Mouse (Mus musculus) stomach, embryonic 14.5 days (tissue): ENCODE measurements at regions not wholly inside any gene's neighbourhood (a gene's known extent, or its start where the extent isn't known, plus 50 kb on each side); places are given as distances from the start of the nearest gene placed in this dataset.

Source experiments
- ATAC-seq: fragments of 200-750 bp; cut with Nextera tagmentation; 2 replicates; pipeline ENCODE4 v1.8.0; 2017; ENCODE audit warnings: low read depth, moderate TSS enrichment; ENCODE audit not compliant: insufficient number of reproducible peaks, insufficient read depth, low FRiP score
- H3K27ac ChIP-seq: fragments of 300-500 bp; sonication (generic); 2 replicates; pipeline ENCODE4 v1.5.1; 2014; ENCODE audit warnings: mild to moderate bottlenecking, low read length, moderate library complexity, mixed read lengths
- H3K27me3 ChIP-seq: fragments of 300-500 bp; sonication (generic); 2 replicates; pipeline ENCODE4 v1.6.1; 2014; ENCODE audit warnings: low read length, control low read depth, mixed read lengths; ENCODE audit not compliant: control insufficient read depth, insufficient read depth
- H3K36me3 ChIP-seq: fragments of 300-500 bp; sonication (generic); 2 replicates; pipeline ENCODE4 v1.6.1; 2014; ENCODE audit warnings: mild to moderate bottlenecking, control low read depth, low read length, moderate library complexity, mixed read lengths; ENCODE audit not compliant: control insufficient read depth, insufficient read depth
- H3K4me1 ChIP-seq: fragments of 300-500 bp; sonication (generic); 2 replicates; pipeline ENCODE4 v1.6.1; 2014; ENCODE audit warnings: low read length, control low read depth, mixed read lengths; ENCODE audit not compliant: control insufficient read depth, insufficient read depth
- H3K4me2 ChIP-seq: fragments of 300-500 bp; sonication (generic); replicated peaks from 2 replicates; pipeline ENCODE4 v1.6.1; 2014; ENCODE audit warnings: low read depth, low read length, control low read depth
- H3K4me3 ChIP-seq: fragments of 300-500 bp; sonication (generic); 2 replicates; pipeline ENCODE4 v1.5.1; 2014; ENCODE audit warnings: low read depth, low read length, control low read depth
- H3K9ac ChIP-seq: fragments of 300-500 bp; sonication (generic); replicated peaks from 2 replicates; pipeline ENCODE4 v1.6.1; 2014; ENCODE audit warnings: low read depth, mild to moderate bottlenecking, control low read depth, low read length, moderate library complexity, mixed read lengths
- H3K9me3 ChIP-seq: fragments of 300-500 bp; sonication (generic); 2 replicates; pipeline ENCODE4 v1.6.1; 2016; ENCODE audit warnings: low read depth, low read length, control low read depth; ENCODE audit not compliant: control insufficient read depth
- WGBS: fragments of 180-500 bp; shearing (Covaris S2); extraction: QIAGEN DNeasy Blood & Tissue Kit; methylation state at CpG from one replicate; pipeline ENCODE4 v1.1.7; 2014; 5-methylcytosine and 5-hydroxymethylcytosine counted together

DNA sequence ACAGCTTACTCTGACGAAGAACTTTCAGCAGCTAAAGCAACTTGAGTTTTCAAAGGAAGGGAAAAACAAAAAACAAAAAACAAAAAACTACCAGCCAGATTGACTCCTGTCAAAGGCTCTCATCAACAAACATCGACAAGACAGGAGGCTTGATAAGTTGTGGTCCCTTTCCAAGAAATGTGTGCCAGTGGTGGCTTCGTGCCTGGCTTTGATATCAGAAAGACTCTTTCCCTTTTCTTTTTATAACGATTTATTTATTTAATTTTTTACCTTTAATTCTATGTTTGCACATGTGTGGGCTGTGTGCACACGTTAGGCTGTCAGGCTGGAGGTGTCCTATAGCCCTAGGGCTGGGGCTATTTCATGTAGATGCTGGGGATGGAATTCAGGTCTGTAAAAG is 60.4 kb downstream of the Dact1 start:
- H3K4me1 ChIP-seq = 0 out of 2 replicates have a peak, but pooled peaks cover 3% of the 10 kb centered on the region
- WGBS = 53% methylated on average over 5 of the region's 5 CpGs
- H3K9me3 ChIP-seq = no peaks in the 10 kb centered on the region
- no peak overlapping the region for H3K9ac ChIP-seq
- no peak overlapping the region for H3K27ac ChIP-seq
- no peak overlapping the region for H3K4me2 ChIP-seq
- no peaks in the 10 kb centered on the region for H3K36me3 ChIP-seq
- ATAC-seq = no peak
- H3K27me3 ChIP-seq = no peaks in the 10 kb centered on the region
- no peak overlapping the region for H3K4me3 ChIP-seq

DNA sequence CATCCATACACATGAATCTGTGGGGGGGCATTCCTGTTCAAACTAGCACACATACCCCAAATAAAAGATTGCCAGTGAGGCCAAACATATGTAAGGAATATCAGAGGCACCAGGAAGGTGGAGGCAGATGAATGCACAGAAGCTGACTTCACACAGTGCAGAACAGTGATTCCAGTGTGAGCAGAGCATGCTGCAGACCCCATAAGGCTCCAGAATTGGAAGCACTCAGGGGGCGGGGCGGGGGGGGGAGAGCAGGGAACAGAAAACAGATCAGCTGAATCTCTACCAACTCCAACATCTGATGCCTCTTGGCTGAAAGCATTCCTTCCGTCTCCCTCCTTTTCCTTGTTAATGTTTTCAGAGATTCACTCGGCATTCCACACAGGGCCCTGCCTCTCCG is 62.3 kb downstream of the Dact1 start:
- Histone ChIP-seq H3K4me2 (no peak overlapping the region), H3K4me1 (0 out of 2 replicates have a peak, but pooled peaks cover 3% of the 10 kb centered on the region), H3K27me3 (no peaks in the 10 kb centered on the region), H3K36me3 (no peaks in the 10 kb centered on the region), H3K9ac (no peak overlapping the region), H3K9me3 (no peaks in the 10 kb centered on the region), H3K4me3 (no peak overlapping the region), H3K27ac (no peak overlapping the region)
- WGBS = 39% methylated on average over 5 of the region's 5 CpGs
- ATAC-seq = no peak

DNA sequence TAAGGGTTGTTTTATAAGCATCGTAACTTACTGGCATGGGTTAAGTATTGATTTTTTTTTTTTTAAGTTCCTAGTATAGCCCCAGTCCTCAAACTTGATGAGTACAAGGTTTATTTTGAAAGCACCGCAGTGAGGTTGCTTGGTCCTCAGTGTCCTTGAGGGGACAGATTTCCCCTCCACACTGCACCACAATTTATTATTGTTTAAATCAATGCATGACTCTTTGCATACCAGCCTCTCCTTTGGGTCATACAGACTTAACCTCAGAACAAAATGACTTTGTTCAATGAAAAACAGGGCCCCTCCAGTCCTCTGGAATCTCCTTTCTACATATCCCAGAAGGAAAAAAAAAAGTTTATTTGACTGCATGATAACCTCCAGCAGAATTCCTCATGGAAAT is 63.9 kb downstream of the Dact1 start:
- H3K4me2 ChIP-seq = no peak overlapping the region
- ATAC-seq = no peak
- no peaks in the 10 kb centered on the region for H3K27me3 ChIP-seq
- H3K4me1 ChIP-seq = 0 out of 2 replicates have a peak, but pooled peaks cover 3% of the 10 kb centered on the region
- H3K4me3 ChIP-seq = no peak overlapping the region
- no peaks in the 10 kb centered on the region for H3K36me3 ChIP-seq
- no peak overlapping the region for H3K27ac ChIP-seq
- WGBS = 36% methylated on average over 2 of the region's 2 CpGs
- no peak overlapping the region for H3K9ac ChIP-seq
- H3K9me3 ChIP-seq = no peaks in the 10 kb centered on the region

DNA sequence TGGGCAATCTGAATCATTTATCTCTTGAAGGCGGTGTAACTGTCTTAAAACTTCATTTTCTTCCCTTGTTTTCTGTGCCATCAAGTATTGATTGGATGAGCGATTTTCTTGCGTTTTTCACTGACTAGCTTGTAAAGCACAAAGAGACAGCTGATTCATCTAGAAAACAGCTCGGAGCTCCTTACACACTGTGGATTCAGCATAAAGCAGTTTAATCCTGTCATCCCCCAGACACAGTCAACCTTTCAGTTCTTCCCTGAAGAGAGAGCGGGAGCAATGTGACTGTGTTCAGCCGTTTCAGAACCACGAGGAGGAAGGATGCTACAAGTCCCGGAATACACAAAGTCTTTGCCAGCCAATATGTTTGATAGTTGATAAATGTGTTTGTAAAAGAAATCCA is 66.8 kb downstream of the Dact1 start:
- Histone ChIP-seq H3K4me1 (0 out of 2 replicates have a peak, but pooled peaks cover 3% of the 10 kb centered on the region), H3K4me2 (peak overlapping the region; percentile 28), H3K27me3 (no peaks in the 10 kb centered on the region), H3K4me3 (no peak overlapping the region), H3K9me3 (no peaks in the 10 kb centered on the region), H3K9ac (no peak overlapping the region), H3K36me3 (no peaks in the 10 kb centered on the region), H3K27ac (peak overlapping the region; percentile 49; the same call in 1 of the 2 replicates)
- no peak for ATAC-seq
- WGBS = 36% methylated on average over 8 of the region's 8 CpGs

DNA sequence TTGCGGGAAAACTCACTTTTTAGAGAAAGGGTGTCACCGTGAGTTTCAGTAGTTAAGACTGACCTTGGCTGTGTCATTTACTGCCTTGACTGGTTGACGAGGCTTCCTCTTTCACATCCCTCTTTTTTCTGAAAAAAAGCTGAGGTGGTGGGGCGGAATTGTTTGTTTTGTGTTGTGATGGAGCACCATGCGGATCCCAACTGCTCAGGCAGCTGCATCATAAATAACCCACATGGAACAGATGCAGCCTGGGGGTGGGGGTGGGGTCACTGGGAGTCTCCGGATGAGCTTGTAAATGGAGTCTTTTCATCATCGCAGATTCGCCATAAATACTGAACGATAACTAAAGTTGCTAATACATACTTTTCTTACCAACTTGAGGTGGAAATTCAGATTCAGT is 67.3 kb downstream of the Dact1 start:
- no peak for ATAC-seq
- H3K4me1 ChIP-seq = 0 out of 2 replicates have a peak, but pooled peaks cover 3% of the 10 kb centered on the region
- no peaks in the 10 kb centered on the region for H3K27me3 ChIP-seq
- 34% methylated on average over 9 of the region's 9 CpGs for WGBS
- no peak overlapping the region for H3K9ac ChIP-seq
- H3K9me3 ChIP-seq = no peaks in the 10 kb centered on the region
- H3K4me2 ChIP-seq = peak overlapping the region; percentile 28
- H3K27ac ChIP-seq = peak overlapping the region; percentile 49; the same call in 1 of the 2 replicates
- no peaks in the 10 kb centered on the region for H3K36me3 ChIP-seq
- H3K4me3 ChIP-seq = no peak overlapping the region

DNA sequence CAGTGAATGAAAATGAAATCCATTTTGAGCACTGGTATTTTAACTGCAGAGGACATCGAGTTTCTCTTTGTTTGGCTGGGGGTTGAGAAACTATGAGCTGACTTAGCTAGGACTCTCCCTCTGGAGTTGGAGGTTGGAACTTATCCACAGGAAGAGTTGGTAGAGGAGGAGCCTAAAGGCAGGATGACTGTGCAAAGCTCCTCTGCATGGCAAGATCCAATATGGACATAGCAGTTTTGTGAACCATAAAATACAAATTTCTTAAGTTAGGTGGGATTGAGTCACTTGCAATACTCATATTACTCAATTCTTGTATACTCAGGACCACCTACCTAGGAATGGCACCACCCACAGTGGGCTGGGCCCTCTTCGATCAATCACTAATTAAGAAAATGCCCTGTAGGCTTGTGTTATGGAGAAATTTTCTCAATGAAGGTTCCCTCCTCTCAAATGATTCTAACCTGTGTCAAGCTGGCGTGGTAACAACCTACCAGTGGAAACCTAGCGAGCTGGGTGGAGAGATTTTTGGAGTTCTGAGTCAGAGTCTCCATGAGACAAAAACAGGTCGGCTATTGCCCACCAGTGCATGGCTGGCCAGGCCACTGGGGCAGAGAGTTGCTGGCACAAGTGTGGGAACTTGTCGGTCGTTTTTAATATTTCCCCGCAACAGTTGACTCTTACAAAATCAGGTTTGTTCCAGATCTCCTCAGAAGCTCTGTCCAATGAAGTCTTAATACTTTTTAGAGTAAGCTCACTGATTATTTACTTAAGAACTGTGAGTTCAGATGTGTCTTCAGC is 70.1 kb downstream of the Dact1 start:
- WGBS = 90% methylated on average over 8 of the region's 8 CpGs
- Histone ChIP-seq H3K36me3 (no peaks in the 10 kb centered on the region), H3K4me3 (no peak overlapping the region), H3K9me3 (no peaks in the 10 kb centered on the region), H3K27me3 (no peaks in the 10 kb centered on the region), H3K4me2 (no peak overlapping the region), H3K27ac (no peak overlapping the region), H3K9ac (no peak overlapping the region), H3K4me1 (no peaks in the 10 kb centered on the region)
- no peak for ATAC-seq

DNA sequence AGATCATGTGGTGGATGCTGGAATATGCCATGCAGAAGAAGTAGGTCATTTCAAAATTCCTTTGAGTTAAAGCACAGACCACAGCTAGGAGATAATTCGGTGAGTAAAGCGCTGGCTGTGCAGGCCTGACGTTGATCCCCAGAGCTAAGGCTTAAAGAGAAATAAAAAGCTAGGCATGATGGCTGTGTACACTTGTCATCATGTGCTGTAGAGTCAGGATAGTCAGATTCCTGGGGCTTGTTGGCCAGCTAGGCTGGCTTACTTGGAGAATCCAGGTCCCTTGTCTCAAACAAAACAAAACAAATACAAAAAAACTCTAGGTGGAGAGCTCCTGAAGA is 70.7 kb downstream of the Dact1 start:
- WGBS = 80% methylated on average over 3 of the region's 3 CpGs
- Histone ChIP-seq H3K4me2 (no peak overlapping the region), H3K36me3 (no peaks in the 10 kb centered on the region), H3K27ac (no peak overlapping the region), H3K27me3 (no peaks in the 10 kb centered on the region), H3K9ac (no peak overlapping the region), H3K4me3 (no peak overlapping the region), H3K4me1 (no peaks in the 10 kb centered on the region), H3K9me3 (no peaks in the 10 kb centered on the region)
- ATAC-seq = no peak

DNA sequence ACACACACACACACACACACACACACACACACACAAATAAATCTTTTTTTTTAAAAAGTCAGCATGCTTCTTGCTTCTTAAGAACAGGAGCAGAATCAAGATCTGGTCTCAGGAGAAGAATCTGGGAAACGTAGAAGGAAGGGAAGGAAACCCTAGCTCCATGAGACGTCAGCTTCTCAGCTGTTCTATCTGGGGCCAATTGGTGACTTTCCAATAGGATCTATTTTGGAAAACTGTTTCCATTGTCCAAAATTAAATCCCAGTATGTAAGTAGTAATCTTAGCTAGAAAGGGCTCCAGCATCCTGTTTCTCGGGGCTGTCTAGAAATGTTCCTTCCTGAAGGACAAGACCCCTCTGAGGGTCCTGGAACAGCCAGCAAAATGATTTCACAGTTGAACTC is 76.6 kb downstream of the Dact1 start:
- no peak overlapping the region for H3K27ac ChIP-seq
- no peak overlapping the region for H3K4me3 ChIP-seq
- no peak overlapping the region for H3K9ac ChIP-seq
- no peak overlapping the region for H3K4me2 ChIP-seq
- no peaks in the 10 kb centered on the region for H3K4me1 ChIP-seq
- H3K9me3 ChIP-seq = no peaks in the 10 kb centered on the region
- H3K36me3 ChIP-seq = no peaks in the 10 kb centered on the region
- no peak for ATAC-seq
- 71% methylated on average over 3 of the region's 3 CpGs for WGBS
- no peaks in the 10 kb centered on the region for H3K27me3 ChIP-seq

DNA sequence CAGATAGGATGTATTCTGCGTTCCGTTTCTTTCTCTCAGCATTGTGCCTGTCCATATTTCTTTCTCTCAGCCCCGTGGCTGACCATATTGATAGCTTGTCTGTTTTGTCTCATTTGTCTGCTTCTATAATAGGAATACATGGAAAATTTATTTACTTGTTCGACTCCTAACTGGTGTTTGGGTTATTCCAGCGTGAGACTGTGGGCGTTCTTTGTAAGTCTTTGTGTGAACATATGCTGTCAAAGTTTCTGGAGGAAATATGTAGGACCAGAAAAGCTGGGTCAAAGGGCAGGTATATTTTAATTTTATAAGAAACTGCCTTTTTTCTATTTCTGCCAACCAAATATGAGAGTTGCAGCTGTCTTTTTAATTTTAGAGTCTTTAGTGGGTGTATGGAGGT is 81.8 kb downstream of the Dact1 start:
- WGBS = 42% methylated on average over 6 of the region's 6 CpGs
- no peaks in the 10 kb centered on the region for H3K27me3 ChIP-seq
- no peak for ATAC-seq

More for the DNA sequence above, 81.8 kb downstream of the Dact1 start:
- Histone ChIP-seq H3K4me1 (no peaks in the 10 kb centered on the region), H3K27ac (no peak overlapping the region), H3K9me3 (no peaks in the 10 kb centered on the region), H3K4me2 (no peak overlapping the region), H3K36me3 (no peaks in the 10 kb centered on the region), H3K4me3 (no peak overlapping the region), H3K9ac (no peak overlapping the region)
